Mouse (Mus musculus): ENCODE data around the gene Gm49340. TPM values are rescaled to one million over a fixed set of nuclear protein-coding genes. Genes with fewer than 3 reads are reported as not detected.

Gene Gm49340
- polyA plus RNA-seq, 1 experiment from 2014 or later = not detected

- Histone ChIP-seq H3K4me2 (replicated peaks; ENCODE audit: low read depth) (no peak overlapping the region; the same call in 1 of the 2 replicates), H3K27ac (ENCODE audit: low read depth, low read length) (peak overlapping the region; percentile 81; the same call in 1 of the 2 replicates), H3K4me3 (ENCODE audit: low read depth, low read length) (peak overlapping the region; percentile 16; the same call in 1 of the 2 replicates), H3K9me3 (ENCODE audit: control insufficient read depth) (no peaks in the 10 kb centered on the region), H3K36me3 (ENCODE audit: control insufficient read depth, insufficient read depth) (no peaks in the 10 kb centered on the region), H3K27me3 (replicated peaks; ENCODE audit: control insufficient read depth, insufficient read depth, low read length) (no peaks in the 10 kb centered on the region), H3K9ac (ENCODE audit: low read depth, low read length) (no peak overlapping the region), H3K4me1 (replicated peaks; ENCODE audit: control insufficient read depth, insufficient read depth, low read length) (no peaks in the 10 kb centered on the region; the same call in 1 of the 2 replicates)
- peak; percentile 97 for ATAC-seq
- no peak for TF ChIP-seq CTCF (IDR thresholded peaks at IDR 0.05; ENCODE audit: low read depth)
- 11% methylated on average over 12 of the region's 12 CpGs for WGBS
Measured at GRCm38 (mm10) chr11:73326485-73326886, 3.1 kb upstream of the Gm49340 start.

- no peak overlapping the region for H3K4me3 ChIP-seq (ENCODE audit: low read depth, low read length)
- no peaks in the 10 kb centered on the region; the same call in 1 of the 2 replicates for H3K4me1 ChIP-seq (replicated peaks; ENCODE audit: control insufficient read depth, insufficient read depth, low read length)
- WGBS = 67% methylated on average over 4 of the region's 4 CpGs
- H3K9me3 ChIP-seq (ENCODE audit: control insufficient read depth) = no peaks in the 10 kb centered on the region
- TF ChIP-seq CTCF (IDR thresholded peaks at IDR 0.05; ENCODE audit: low read depth) = no peak
- no peak overlapping the region; the same call in 1 of the 2 replicates for H3K4me2 ChIP-seq (replicated peaks; ENCODE audit: low read depth)
- no peak overlapping the region for H3K27ac ChIP-seq (ENCODE audit: low read depth, low read length)
- no peak for ATAC-seq
- H3K9ac ChIP-seq (ENCODE audit: low read depth, low read length) = no peak overlapping the region
- no peaks in the 10 kb centered on the region for H3K36me3 ChIP-seq (ENCODE audit: control insufficient read depth, insufficient read depth)
- no peaks in the 10 kb centered on the region for H3K27me3 ChIP-seq (replicated peaks; ENCODE audit: control insufficient read depth, insufficient read depth, low read length)
Measured at GRCm38 (mm10) chr11:73327361-73327760, 2.2 kb upstream of the Gm49340 start.

- H3K27ac ChIP-seq (ENCODE audit: low read depth, low read length) = no peak overlapping the region
- H3K9me3 ChIP-seq (ENCODE audit: control insufficient read depth) = no peaks in the 10 kb centered on the region
- no peaks in the 10 kb centered on the region for H3K36me3 ChIP-seq (ENCODE audit: control insufficient read depth, insufficient read depth)
- no peak for TF ChIP-seq CTCF (IDR thresholded peaks at IDR 0.05; ENCODE audit: low read depth)
- H3K4me2 ChIP-seq (replicated peaks; ENCODE audit: low read depth) = no peak overlapping the region
- no peaks in the 10 kb centered on the region for H3K4me1 ChIP-seq (replicated peaks; ENCODE audit: control insufficient read depth, insufficient read depth, low read length)
- ATAC-seq = no peak
- H3K9ac ChIP-seq (ENCODE audit: low read depth, low read length) = no peak overlapping the region
- H3K4me3 ChIP-seq (ENCODE audit: low read depth, low read length) = no peak overlapping the region
- H3K27me3 ChIP-seq (replicated peaks; ENCODE audit: control insufficient read depth, insufficient read depth, low read length) = no peaks in the 10 kb centered on the region
- WGBS = 70% methylated on average over 2 of the region's 2 CpGs
Measured at GRCm38 (mm10) chr11:73333357-73333756, 3.8 kb downstream of the Gm49340 start.

GRCm38 (mm10) chr11:73336919-73337318 lies 7.4 kb downstream of the Gm49340 start:
- no peak for TF ChIP-seq CTCF (IDR thresholded peaks at IDR 0.05; ENCODE audit: low read depth)
- WGBS = 62% methylated on average over 4 of the region's 4 CpGs
- Histone ChIP-seq H3K4me2 (replicated peaks; ENCODE audit: low read depth) (no peak overlapping the region), H3K27me3 (replicated peaks; ENCODE audit: control insufficient read depth, insufficient read depth, low read length) (no peaks in the 10 kb centered on the region), H3K9me3 (ENCODE audit: control insufficient read depth) (no peaks in the 10 kb centered on the region), H3K4me3 (ENCODE audit: low read depth, low read length) (no peak overlapping the region), H3K36me3 (ENCODE audit: control insufficient read depth, insufficient read depth) (no peaks in the 10 kb centered on the region), H3K9ac (ENCODE audit: low read depth, low read length) (no peak overlapping the region), H3K4me1 (replicated peaks; ENCODE audit: control insufficient read depth, insufficient read depth, low read length) (no peaks in the 10 kb centered on the region), H3K27ac (ENCODE audit: low read depth, low read length) (no peak overlapping the region)
- ATAC-seq = peak; percentile 99

- H3K27me3 ChIP-seq (replicated peaks; ENCODE audit: control insufficient read depth, insufficient read depth, low read length) = no peaks in the 10 kb centered on the region
- H3K4me1 ChIP-seq (replicated peaks; ENCODE audit: control insufficient read depth, insufficient read depth, low read length) = no peaks in the 10 kb centered on the region
- no peak within 1 kb of the TSS for H3K9ac ChIP-seq (ENCODE audit: low read depth, low read length)
- no peak within 1 kb of the TSS for H3K4me3 ChIP-seq (ENCODE audit: low read depth, low read length)
- H3K9me3 ChIP-seq (ENCODE audit: control insufficient read depth) = no peaks in the 10 kb centered on the region
- H3K27ac ChIP-seq (ENCODE audit: low read depth, low read length) = no peak within 1 kb of the TSS
- TF ChIP-seq CTCF (IDR thresholded peaks at IDR 0.05; ENCODE audit: low read depth) = no peak
- no peak within 1 kb of the TSS for H3K4me2 ChIP-seq (replicated peaks; ENCODE audit: low read depth)
- WGBS = 46% methylated on average over 3 of the region's 3 CpGs
- no peak for ATAC-seq
- no peaks in the 10 kb centered on the region for H3K36me3 ChIP-seq (ENCODE audit: control insufficient read depth, insufficient read depth)
Measured at GRCm38 (mm10) chr11:73350483-73350882, 20.9 kb downstream of the Gm49340 start, which contains the start of gene Olfr20. TSS of gene Olfr20 (plus strand) at chr11:73350783.

- Histone ChIP-seq H3K27me3 (replicated peaks; ENCODE audit: control insufficient read depth, insufficient read depth, low read length) (no peaks in the 10 kb centered on the region), H3K9ac (ENCODE audit: low read depth, low read length) (no peak within 1 kb of the TSS), H3K9me3 (ENCODE audit: control insufficient read depth) (no peaks in the 10 kb centered on the region), H3K4me1 (replicated peaks; ENCODE audit: control insufficient read depth, insufficient read depth, low read length) (no peaks in the 10 kb centered on the region), H3K4me3 (ENCODE audit: low read depth, low read length) (no peak within 1 kb of the TSS), H3K4me2 (replicated peaks; ENCODE audit: low read depth) (no peak within 1 kb of the TSS), H3K36me3 (ENCODE audit: control insufficient read depth, insufficient read depth) (no peaks in the 10 kb centered on the region), H3K27ac (ENCODE audit: low read depth, low read length) (no peak within 1 kb of the TSS)
- TF ChIP-seq CTCF (IDR thresholded peaks at IDR 0.05; ENCODE audit: low read depth) = no peak
- no peak for ATAC-seq
- WGBS = 86% methylated on average over 2 of the region's 2 CpGs
Measured at GRCm38 (mm10) chr11:73370946-73371345, 41.4 kb downstream of the Gm49340 start, which contains the start of gene Olfr376. TSS of gene Olfr376 (plus strand) at chr11:73371246.

GRCm38 (mm10) chr11:73395374-73395773 lies 65.8 kb downstream of the Gm49340 start:
- Histone ChIP-seq H3K27me3 (replicated peaks; ENCODE audit: control insufficient read depth, insufficient read depth, low read length) (no peaks in the 10 kb centered on the region), H3K4me3 (ENCODE audit: low read depth, low read length) (no peak overlapping the region), H3K4me2 (replicated peaks; ENCODE audit: low read depth) (no peak overlapping the region), H3K4me1 (replicated peaks; ENCODE audit: control insufficient read depth, insufficient read depth, low read length) (no peaks in the 10 kb centered on the region), H3K9me3 (ENCODE audit: control insufficient read depth) (no peaks in the 10 kb centered on the region), H3K9ac (ENCODE audit: low read depth, low read length) (no peak overlapping the region), H3K36me3 (ENCODE audit: control insufficient read depth, insufficient read depth) (no peaks in the 10 kb centered on the region), H3K27ac (ENCODE audit: low read depth, low read length) (no peak overlapping the region)
- no peak for TF ChIP-seq CTCF (IDR thresholded peaks at IDR 0.05; ENCODE audit: low read depth)
- no peak for ATAC-seq
- WGBS = 66% methylated on average over 4 of the region's 4 CpGs

Data from intestine, postnatal 0 days (tissue).